Mouse (Mus musculus) erythroid progenitor cell, adult 5-6 weeks (primary cell): ENCODE data around the gene Apobec2. TPM values are rescaled to one million over a fixed set of nuclear protein-coding genes. Genes with fewer than 3 reads are reported as not detected.

Experiments
- total RNA-seq, 2 experiments: library from RNA; stranded (forward) in 1 of 2; stranded (reverse) in 1 of 2; fragments of 150-400 nt in 1 of 2; fragments of 186-747, 209-891 nt in 1 of 2; gene quantifications; 2 replicates each; pipeline versions ENCODE4 v1.2.3 to v1.2.4; 2015 to 2017; ENCODE audit warnings: low replicate concordance in 2 of 2

The Apobec2 gene
- total RNA-seq, 2 experiments from 2014 or later = not detected

Other genes starting within 250 kb of the Apobec2 start
- gene Trem1, start 200.2 kb downstream of the Apobec2 start, total RNA-seq (2015; ENCODE audit: low replicate concordance) = 1.3 and 4.3 TPM in 2 replicates
- 1.4 and 5.2 TPM in 2 replicates for gene Trem1, start 200.2 kb downstream of the Apobec2 start, total RNA-seq (2017; ENCODE audit: low replicate concordance)
- gene Trem3, start 185.2 kb downstream of the Apobec2 start, total RNA-seq (2015; ENCODE audit: low replicate concordance) = 8.0 and 24.9 TPM in 2 replicates
- 9.3 and 19.0 TPM in 2 replicates for gene Trem3, start 185.2 kb downstream of the Apobec2 start, total RNA-seq (2017; ENCODE audit: low replicate concordance)
- gene Treml4, start 168.6 kb downstream of the Apobec2 start, total RNA-seq (2015; ENCODE audit: low replicate concordance) = 2.9 and 4.2 TPM in 2 replicates
- gene Treml4, start 168.6 kb downstream of the Apobec2 start, total RNA-seq (2017; ENCODE audit: low replicate concordance) = 3.5 and 16.2 TPM in 2 replicates
- gene Treml2, start 133.4 kb downstream of the Apobec2 start, total RNA-seq (2015; ENCODE audit: low replicate concordance) = 5.8 and 18.4 TPM in 2 replicates
- 5.7 and 7.7 TPM in 2 replicates for gene Treml2, start 133.4 kb downstream of the Apobec2 start, total RNA-seq (2017; ENCODE audit: low replicate concordance)
- gene B430306N03Rik, start 116.8 kb downstream of the Apobec2 start, total RNA-seq (2015; ENCODE audit: low replicate concordance) = 7.9 and 12.6 TPM in 2 replicates
- gene B430306N03Rik, start 116.8 kb downstream of the Apobec2 start, total RNA-seq (2017; ENCODE audit: low replicate concordance) = 2.6 and 8.1 TPM in 2 replicates
- gene Trem2, start 86.5 kb downstream of the Apobec2 start, total RNA-seq (2015; ENCODE audit: low replicate concordance) = 2.2 TPM in 1 of 2 replicates, not detected in the other
- gene Trem2, start 86.5 kb downstream of the Apobec2 start, total RNA-seq (2017; ENCODE audit: low replicate concordance) = 0.26 TPM in 1 of 2 replicates, not detected in the other
- gene Treml1, start 73.0 kb downstream of the Apobec2 start, total RNA-seq (2015; ENCODE audit: low replicate concordance) = not detected in 2 replicates
- not detected in 2 replicates for gene Treml1, start 73.0 kb downstream of the Apobec2 start, total RNA-seq (2017; ENCODE audit: low replicate concordance)
- gene Nfya, start 23.0 kb downstream of the Apobec2 start, total RNA-seq (2015; ENCODE audit: low replicate concordance) = 133 and 142 TPM in 2 replicates
- 69.3 and 110 TPM in 2 replicates for gene Nfya, start 23.0 kb downstream of the Apobec2 start, total RNA-seq (2017; ENCODE audit: low replicate concordance)
- gene Oard1, start 22.9 kb downstream of the Apobec2 start, total RNA-seq (2015; ENCODE audit: low replicate concordance) = 42.9 and 62.9 TPM in 2 replicates
- 81.9 and 87.0 TPM in 2 replicates for gene Oard1, start 22.9 kb downstream of the Apobec2 start, total RNA-seq (2017; ENCODE audit: low replicate concordance)
- 464 and 482 TPM in 2 replicates for gene Tspo2, start 18.6 kb upstream of the Apobec2 start, total RNA-seq (2015; ENCODE audit: low replicate concordance)
- gene Tspo2, start 18.6 kb upstream of the Apobec2 start, total RNA-seq (2017; ENCODE audit: low replicate concordance) = 322 and 537 TPM in 2 replicates
- 13.4 and 20.5 TPM in 2 replicates for gene Unc5cl, start 22.0 kb upstream of the Apobec2 start, total RNA-seq (2015; ENCODE audit: low replicate concordance)
- gene Unc5cl, start 22.0 kb upstream of the Apobec2 start, total RNA-seq (2017; ENCODE audit: low replicate concordance) = 13.2 and 24.1 TPM in 2 replicates